Mouse (Mus musculus): Measurements from ENCODE around the gene Krt20. TPM values are rescaled to one million over a fixed set of nuclear protein-coding genes. Genes with fewer than 3 reads are reported as not detected.

Krt20 gene
- polyA plus RNA-seq, 1 experiment = not detected

DNA sequence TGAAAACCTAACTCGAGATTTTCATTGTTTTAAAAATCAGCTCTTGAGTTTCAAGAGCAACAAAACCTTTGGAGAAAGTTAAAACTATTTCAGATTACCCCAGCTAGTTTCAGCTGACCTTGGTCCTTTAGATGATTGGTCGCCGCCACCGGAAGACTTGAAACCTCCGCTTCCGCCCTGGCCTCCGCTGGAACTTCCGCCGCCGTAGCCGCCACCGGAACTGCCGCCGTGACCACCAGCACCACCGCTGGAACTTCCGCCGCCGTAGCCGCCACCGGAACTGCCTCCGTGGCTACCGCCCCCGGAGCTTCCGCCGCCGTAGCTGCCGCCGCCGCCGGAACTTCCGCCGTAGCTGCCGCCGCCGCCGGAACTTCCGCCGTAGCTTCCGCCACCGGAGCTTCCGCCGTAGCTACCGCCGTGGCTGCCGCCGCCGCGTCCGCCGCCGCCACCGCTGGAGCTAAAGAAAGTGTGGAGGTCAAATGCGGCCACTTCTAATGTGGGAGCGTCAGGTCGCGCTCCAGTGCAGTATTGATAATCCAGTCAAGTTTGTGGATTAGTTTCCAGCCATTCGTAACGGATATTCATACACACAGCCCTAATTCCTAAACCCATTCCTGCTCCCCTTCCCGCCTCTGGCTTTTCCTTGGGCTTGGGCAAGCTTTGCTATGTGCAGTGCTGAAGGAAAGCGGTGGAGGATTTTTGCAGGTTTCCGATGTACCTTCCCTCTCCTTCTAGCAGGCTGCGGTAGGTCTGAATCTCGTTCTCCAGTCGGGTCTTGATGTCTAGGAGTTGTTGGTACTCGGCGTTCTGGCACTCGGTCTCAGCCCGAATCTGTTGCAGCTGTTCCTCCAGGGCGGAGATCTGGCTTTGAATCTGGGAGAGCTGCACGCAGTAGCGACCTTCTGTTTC is 51.9 kb downstream of the Krt20 start:
- peak; percentile 96 for DNase-seq (ENCODE audit: low read depth)
- peak; percentile 68 for TF ChIP-seq POLR2A (IDR thresholded peaks at IDR 0.05; ENCODE audit: borderline replicate concordance, extremely low read depth, insufficient read depth, insufficient read length, poor library complexity, severe bottlenecking)
- no peak for TF ChIP-seq CTCF (IDR thresholded peaks at IDR 0.05; ENCODE audit: borderline replicate concordance, extremely low read depth, insufficient read depth, insufficient read length)

- peak; percentile 83 for DNase-seq (ENCODE audit: low read depth)
- TF ChIP-seq CTCF (IDR thresholded peaks at IDR 0.05; ENCODE audit: borderline replicate concordance, extremely low read depth, insufficient read depth, insufficient read length) (peak; percentile 87), POLR2A (IDR thresholded peaks at IDR 0.05; ENCODE audit: borderline replicate concordance, extremely low read depth, insufficient read depth, insufficient read length, poor library complexity, severe bottlenecking) (no peak)
Observed at GRCm38 (mm10) chr11:99379568-99379967, 58.4 kb downstream of the Krt20 start.

Other genes with a start within 250 kb of the Krt20 start
- gene Smarce1, start 207.1 kb downstream of the Krt20 start, polyA plus RNA-seq (2012; rRNA removed) = 162 and 270 TPM in 2 replicates
- gene Krt222, start 194.1 kb downstream of the Krt20 start, polyA plus RNA-seq (2012; rRNA removed) = 1.4 and 2.9 TPM in 2 replicates
- 0.08 TPM in 1 of 2 replicates, not detected in the other for gene Krt24, start 152.9 kb downstream of the Krt20 start, polyA plus RNA-seq (2012; rRNA removed)
- gene Krt25, start 115.2 kb downstream of the Krt20 start, polyA plus RNA-seq (2012; rRNA removed) = 0.04 and 0.05 TPM in 2 replicates
- 0.06 and 0.08 TPM in 2 replicates for gene Krt26, start 100.2 kb downstream of the Krt20 start, polyA plus RNA-seq (2012; rRNA removed)
- 0.05 TPM in 1 of 2 replicates, not detected in the other for gene Krt27, start 87.0 kb downstream of the Krt20 start, polyA plus RNA-seq (2012; rRNA removed)
- gene Krt28, start 63.2 kb downstream of the Krt20 start, polyA plus RNA-seq (2012; rRNA removed) = 0.23 and 0.25 TPM in 2 replicates
- 11.9 and 20.0 TPM in 2 replicates for gene Krt10, start 48.8 kb downstream of the Krt20 start, polyA plus RNA-seq (2012; rRNA removed)
- gene Krt12, start 15.9 kb downstream of the Krt20 start, polyA plus RNA-seq (2012; rRNA removed) = 0.04 and 0.05 TPM in 2 replicates
- 0.08 TPM in 1 of 2 replicates, not detected in the other for gene Krt23, start 55.0 kb upstream of the Krt20 start, polyA plus RNA-seq (2012; rRNA removed)
- gene Krt39, start 83.2 kb upstream of the Krt20 start, polyA plus RNA-seq (2012; rRNA removed) = not detected in 2 replicates
- not detected in 2 replicates for gene Krt40, start 105.0 kb upstream of the Krt20 start, polyA plus RNA-seq (2012; rRNA removed)
- gene Krtap3-3, start 112.7 kb upstream of the Krt20 start, polyA plus RNA-seq (2012; rRNA removed) = not detected in 2 replicates
- gene Krtap3-2, start 118.7 kb upstream of the Krt20 start, polyA plus RNA-seq (2012; rRNA removed) = not detected in 2 replicates
- not detected in 2 replicates for gene Gm11939, start 121.3 kb upstream of the Krt20 start, polyA plus RNA-seq (2012; rRNA removed)
- not detected in 2 replicates for gene Krtap3-1, start 128.5 kb upstream of the Krt20 start, polyA plus RNA-seq (2012; rRNA removed)
- not detected in 2 replicates for gene Krtap1-5, start 142.9 kb upstream of the Krt20 start, polyA plus RNA-seq (2012; rRNA removed)
- gene Krtap1-4, start 145.5 kb upstream of the Krt20 start, polyA plus RNA-seq (2012; rRNA removed) = not detected in 2 replicates
- gene Krtap1-3, start 153.2 kb upstream of the Krt20 start, polyA plus RNA-seq (2012; rRNA removed) = not detected in 2 replicates
- not detected in 2 replicates for gene Krtap9-3, start 160.0 kb upstream of the Krt20 start, polyA plus RNA-seq (2012; rRNA removed)
- gene Gm11938, start 165.2 kb upstream of the Krt20 start, polyA plus RNA-seq (2012; rRNA removed) = not detected in 2 replicates
- not detected in 2 replicates for gene Gm11937, start 172.0 kb upstream of the Krt20 start, polyA plus RNA-seq (2012; rRNA removed)
- not detected in 2 replicates for gene Krtap2-4, start 176.7 kb upstream of the Krt20 start, polyA plus RNA-seq (2012; rRNA removed)
- gene Gm11562, start 182.3 kb upstream of the Krt20 start, polyA plus RNA-seq (2012; rRNA removed) = not detected in 2 replicates
- not detected in 2 replicates for gene Krtap4-1, start 190.1 kb upstream of the Krt20 start, polyA plus RNA-seq (2012; rRNA removed)
- not detected in 2 replicates for gene Krtap4-2, start 196.9 kb upstream of the Krt20 start, polyA plus RNA-seq (2012; rRNA removed)
- gene Krtap4-7, start 205.9 kb upstream of the Krt20 start, polyA plus RNA-seq (2012; rRNA removed) = not detected in 2 replicates
- not detected in 2 replicates for gene Gm11555, start 212.1 kb upstream of the Krt20 start, polyA plus RNA-seq (2012; rRNA removed)
- gene Gm11563, start 220.8 kb upstream of the Krt20 start, polyA plus RNA-seq (2012; rRNA removed) = not detected in 2 replicates
- not detected in 2 replicates for gene Krtap4-6, start 227.8 kb upstream of the Krt20 start, polyA plus RNA-seq (2012; rRNA removed)